Mouse (Mus musculus) E14TG2a.4 (cell line): ENCODE measurements around the gene Samd3.

Experiments
- CTCF ChIP-seq: conservative IDR thresholded peaks from 2 replicates; pipeline ENCODE4 v1.5.1; 2014; ENCODE audit warnings: low read length
- POU5F1 ChIP-seq: IDR thresholded peaks from 2 replicates; pipeline ENCODE4 v1.6.1; 2014; ENCODE audit warnings: low read length, borderline replicate concordance

- TF ChIP-seq CTCF (no peak), POU5F1 (no peak)
Measured at GRCm38 (mm10) chr10:26202708-26203368, 26.7 kb upstream of the Samd3 start.
